Mouse (Mus musculus) frontal cortex, postnatal 14 days (tissue): ENCODE results near the gene Cep131.

ENCODE experiments used
- DNase-seq, 2 experiments: peaks; one replicate each; pipeline ENCODE4 v3.0.0; 2022; ENCODE audit warnings: low spot score in 2 of 2

Cep131 gene

GRCm38 (mm10) chr11:120028319-120029092, 58.1 kb downstream of the Cep131 start:
- no peak for DNase-seq

- DNase-seq, result no peak
Observed at GRCm38 (mm10) chr11:120026941-120027340, 59.7 kb downstream of the Cep131 start.

GRCm38 (mm10) chr11:120022841-120023240, 63.8 kb downstream of the Cep131 start:
- no peak for DNase-seq

GRCm38 (mm10) chr11:120022216-120022615, 64.4 kb downstream of the Cep131 start:
- no peak for DNase-seq

GRCm38 (mm10) chr11:120021367-120021766, 65.3 kb downstream of the Cep131 start:
- DNase-seq, result no peak

- no peak for DNase-seq
Observed at GRCm38 (mm10) chr11:120019542-120020440, 66.8 kb downstream of the Cep131 start.

- no peak for DNase-seq
Observed at GRCm38 (mm10) chr11:120017011-120017410, 69.6 kb downstream of the Cep131 start.

- DNase-seq, result no peak
Observed at GRCm38 (mm10) chr11:120014758-120015157, 71.9 kb downstream of the Cep131 start.
